In genomic region chr9:70207151-70207831, GRCm38 (mm10) we compare ENCODE assay signal across 8 mouse cellular contexts. TPM values are rescaled to one million over a fixed set of nuclear protein-coding genes. Genes with fewer than 3 reads are reported as not detected.
A peak's percentile ranks its signal among the peaks of the same experiment; 100 is the strongest.
DNase-seq lines count a peak whose midpoint lies in the region; ATAC-seq and TF ChIP-seq lines count a peak whose summit lies in the region.

TSS of gene Myo1e (plus strand) at chr9:70207350.

- peak; percentile 97 for ATAC-seq in forebrain, embryonic 13.5 days
- peak; percentile 94 for ATAC-seq in heart, postnatal 0 days (ENCODE audit: insufficient read depth, low read depth)
- peak; percentile 80 for ATAC-seq in liver, embryonic 14.5 days (ENCODE audit: insufficient read depth)
- peak; percentile 94 for ATAC-seq in stomach, embryonic 15.5 days (ENCODE audit: insufficient read depth, low FRiP score, low read depth)

- WGBS in forebrain, embryonic 13.5 days, result under 1% methylated on average over 43 of the region's 43 CpGs
- under 1% methylated on average over 43 of the region's 43 CpGs for whole genome bisulfite sequencing in heart, postnatal 0 days
- under 1% methylated on average over 43 of the region's 43 CpGs for WGBS in liver, embryonic 14.5 days (ENCODE audit: insufficient replicate concordance)
- WGBS in stomach, embryonic 15.5 days, result under 1% methylated on average over 43 of the region's 43 CpGs

- H3K4me2 ChIP-seq in forebrain, embryonic 13.5 days, result peak within 1 kb of the TSS; percentile 100
- peak within 1 kb of the TSS; percentile 100 for H3K4me2 ChIP-seq in heart, postnatal 0 days (ENCODE audit: low read depth, low read length)
- H3K4me2 ChIP-seq in liver, embryonic 14.5 days (ENCODE audit: low read depth), result peak within 1 kb of the TSS; percentile 59
- H3K4me2 ChIP-seq in stomach, embryonic 15.5 days, result peak within 1 kb of the TSS; percentile 88

- H3K9me3 ChIP-seq in forebrain, embryonic 13.5 days (replicated peaks), result 0 out of 2 replicates have a peak, but pooled peaks cover 6% of the 10 kb centered on the region
- no peaks in the 10 kb centered on the region for H3K9me3 ChIP-seq in heart, postnatal 0 days (replicated peaks; ENCODE audit: control insufficient read depth, low read length)
- no peaks in the 10 kb centered on the region for H3K9me3 ChIP-seq in liver, embryonic 14.5 days (ENCODE audit: control insufficient read depth, low read length)
- H3K9me3 ChIP-seq in stomach, embryonic 15.5 days, result no peaks in the 10 kb centered on the region

- no peak for TF ChIP-seq EP300 in heart, postnatal 0 days (IDR thresholded peaks at IDR 0.05; ENCODE audit: low read depth)
- TF ChIP-seq EP300 in liver, embryonic 14.5 days (IDR thresholded peaks at IDR 0.05; ENCODE audit: low read depth), result no peak

- peak; percentile 76 for DNase-seq in CD4-positive helper T cell, adult 2 months (ENCODE audit: low read depth, low spot score)
- DNase-seq in c-Kit-positive CD71-positive TER-119-negative erythroid progenitor cells, embryonic 14.5 days (ENCODE audit: low read depth), result peak; percentile 20
- DNase-seq in heart, postnatal 0 days (ENCODE audit: low spot score), result peak; percentile 96
- peak; percentile 92 to 98 for DNase-seq in kidney, postnatal 36 days
- peak; percentile 41 to 51 (median 43) for DNase-seq in liver, embryonic 14.5 days (ENCODE audit: low read depth in 3 of 3, low spot score in 3 of 3)
- peak; percentile 84 for DNase-seq in neural tube, embryonic 10.5 days (ENCODE audit: extremely low spot score, low spot score)

- no peaks in the 10 kb centered on the region for H3K36me3 ChIP-seq in forebrain, embryonic 13.5 days (ENCODE audit: poor library complexity, severe bottlenecking)
- H3K36me3 ChIP-seq in heart, postnatal 0 days (replicated peaks; ENCODE audit: control insufficient read depth, insufficient read depth, low read length), result no peaks in the 10 kb centered on the region
- H3K36me3 ChIP-seq in liver, embryonic 14.5 days (replicated peaks; ENCODE audit: control insufficient read depth, insufficient read depth, low read depth), result no peaks in the 10 kb centered on the region
- no peaks in the 10 kb centered on the region for H3K36me3 ChIP-seq in stomach, embryonic 15.5 days

- H3K4me3 ChIP-seq in forebrain, embryonic 13.5 days, result peak within 1 kb of the TSS; percentile 65
- peak within 1 kb of the TSS; percentile 79 for H3K4me3 ChIP-seq in heart, postnatal 0 days (ENCODE audit: low read depth, low read length)
- H3K4me3 ChIP-seq in liver, embryonic 14.5 days (ENCODE audit: insufficient read depth in 1 of 2, low read depth in 2 of 2, low read length in 2 of 2), result peak within 1 kb of the TSS; percentile 54 to 63
- H3K4me3 ChIP-seq in stomach, embryonic 15.5 days (replicated peaks), result peak within 1 kb of the TSS; percentile 87

- H3K4me1 ChIP-seq in forebrain, embryonic 13.5 days, result peaks cover 20% of the 10 kb centered on the region
- H3K4me1 ChIP-seq in heart, postnatal 0 days (ENCODE audit: control insufficient read depth, insufficient read depth), result peaks cover 13% of the 10 kb centered on the region
- H3K4me1 ChIP-seq in liver, embryonic 14.5 days (replicated peaks; ENCODE audit: control insufficient read depth in 2 of 2, insufficient read depth in 2 of 2, low read length in 1 of 2), result peaks cover 0 to 3% of the 10 kb centered on the region in 2 experiments; a peak in 1 of 4 replicates
- peaks cover 9% of the 10 kb centered on the region for H3K4me1 ChIP-seq in stomach, embryonic 15.5 days

- TF ChIP-seq CTCF in heart, postnatal 0 days (IDR thresholded peaks at IDR 0.05; ENCODE audit: low read depth), result no peak
- TF ChIP-seq CTCF in liver, embryonic 14.5 days (IDR thresholded peaks at IDR 0.05; ENCODE audit: low read depth), result no peak

- H3K9ac ChIP-seq in forebrain, embryonic 13.5 days, result peak within 1 kb of the TSS; percentile 73
- H3K9ac ChIP-seq in heart, postnatal 0 days (replicated peaks; ENCODE audit: low read depth, low read length), result peak within 1 kb of the TSS; percentile 76
- H3K9ac ChIP-seq in liver, embryonic 14.5 days (replicated peaks), result no peak within 1 kb of the TSS; the same call in none of the 2 replicates
- peak within 1 kb of the TSS; percentile 86 for H3K9ac ChIP-seq in stomach, embryonic 15.5 days

- peak within 1 kb of the TSS; percentile 44 for H3K27ac ChIP-seq in forebrain, embryonic 13.5 days
- H3K27ac ChIP-seq in heart, postnatal 0 days (ENCODE audit: low read depth), result peak within 1 kb of the TSS; percentile 90
- no peak within 1 kb of the TSS for H3K27ac ChIP-seq in liver, embryonic 14.5 days
- peak within 1 kb of the TSS; percentile 96 for H3K27ac ChIP-seq in stomach, embryonic 15.5 days

- peaks cover 14% of the 10 kb centered on the region; the same call in 1 of the 2 replicates for H3K27me3 ChIP-seq in forebrain, embryonic 13.5 days
- no peaks in the 10 kb centered on the region for H3K27me3 ChIP-seq in heart, postnatal 0 days (ENCODE audit: control insufficient read depth, insufficient read depth, low read length)
- peaks cover 27% of the 10 kb centered on the region for H3K27me3 ChIP-seq in liver, embryonic 14.5 days (ENCODE audit: control insufficient read depth, insufficient read depth, low read length)
- H3K27me3 ChIP-seq in stomach, embryonic 15.5 days (replicated peaks), result no peaks in the 10 kb centered on the region

RNA-seq across cellular contexts. Expression of gene Myo1e, which starts in this region (rescaled TPM):
- 5.1 and 6.9 TPM in 2 replicates for polyA plus RNA-seq in forebrain, embryonic 13.5 days (2015; fragmentation: Nextera tagmentation; extraction: Ambion mirVana)
- total RNA-seq in heart, postnatal 0 days (2014; rRNA removed; ENCODE audit: low replicate concordance), result 7.0 and 8.1 TPM in 2 replicates
- polyA plus RNA-seq in heart, postnatal 0 days (2015; fragmentation: Nextera tagmentation; extraction: Ambion mirVana), result 5.0 and 6.6 TPM in 2 replicates
- polyA plus RNA-seq in liver, embryonic 14.5 days (2012; rRNA removed), result 0.83 and 1.1 TPM in 2 replicates
- 1.8 and 2.3 TPM in 2 replicates for polyA plus RNA-seq in liver, embryonic 14.5 days (2014; fragmentation: Nextera tagmentation; extraction: Ambion mirVana)
- 24.2 and 28.2 TPM in 2 replicates for polyA plus RNA-seq in stomach, embryonic 15.5 days (2015; fragmentation: Nextera tagmentation; extraction: Ambion mirVana)

Comparison
In these comparisons a context has a peak if more than half of its experiments do, and no peak if none do; other contexts are left out.
1. DNase-seq: peak in every context shown above with its lines; median percentile 96 in heart, postnatal 0 days; 95 in kidney, postnatal 36 days; 84 in neural tube, embryonic 10.5 days; 76 in CD4-positive helper T cell, adult 2 months; 43 in liver, embryonic 14.5 days; 20 in c-Kit-positive CD71-positive TER-119-negative erythroid progenitor cells, embryonic 14.5 days.